Mouse (Mus musculus) kidney, adult 2 months (tissue): ENCODE measurements around the gene Atp6v0d1. TPM values are rescaled to one million over a fixed set of nuclear protein-coding genes. Genes with fewer than 3 reads are reported as not detected.
"Not testable (repeated sequence)": the region's sequence is repeated elsewhere in the genome, so short reads cannot be mapped to it uniquely, and the experiment has no call there.

ENCODE experiments used
- DNase-seq: peaks from one replicate; pipeline ENCODE4 v3.0.0; 2021
- H3K27ac ChIP-seq: fragments of 200-500 bp; 2 replicates; pipeline ENCODE4 v1.5.1; 2012; ENCODE audit warnings: low read depth, low read length, control low read depth, inconsistent platforms; ENCODE audit not compliant: insufficient read depth
- H3K27me3 ChIP-seq: fragments of 200-500 bp; replicated peaks from 2 replicates; pipeline ENCODE4 v1.6.1; 2012; ENCODE audit warnings: mild to moderate bottlenecking, moderate library complexity, low read length, inconsistent platforms; ENCODE audit not compliant: control insufficient read depth, insufficient read depth
- H3K36me3 ChIP-seq: fragments of 200-500 bp; 2 replicates; pipeline ENCODE4 v1.6.1; 2012; ENCODE audit warnings: mild to moderate bottlenecking, moderate library complexity, low read length, inconsistent platforms; ENCODE audit not compliant: control insufficient read depth, insufficient read depth
- H3K4me1 ChIP-seq: fragments of 200-500 bp; 2 replicates; pipeline ENCODE4 v1.6.1; 2011; ENCODE audit warnings: low read length; ENCODE audit not compliant: control insufficient read depth, insufficient read depth
- H3K4me3 ChIP-seq: fragments of 200-500 bp; 2 replicates; pipeline ENCODE4 v1.5.1; 2011; ENCODE audit warnings: mild to moderate bottlenecking, low read depth, low read length, control low read depth; ENCODE audit not compliant: insufficient read depth
- CTCF ChIP-seq: fragments of 200-500 bp; conservative IDR thresholded peaks from 2 replicates; pipeline ENCODE4 v1.5.1; 2011; ENCODE audit warnings: low read depth, mild to moderate bottlenecking, control low read depth, low read length, moderate library complexity, mixed read lengths; ENCODE audit not compliant: insufficient read depth, insufficient read length
- POLR2A ChIP-seq: fragments of 200-500 bp; IDR thresholded peaks from one replicate; pipeline ENCODE4 v1.6.1; 2011; ENCODE audit warnings: low read depth, low read length, control low read depth
- WGBS: fragments of 180-500 bp; shearing (Covaris S2); methylation state at CpG from one replicate; pipeline ENCODE4 v1.1.7; 2018; 5-methylcytosine and 5-hydroxymethylcytosine counted together
- polyA plus RNA-seq: library from polyadenylated mRNA; depleted of rRNA; stranded (reverse); fragments of >200 nt; gene quantifications from 2 replicates; pipeline ENCODE4 v1.2.3, GENCODE M21; 2012

The Atp6v0d1 gene
- polyA plus RNA-seq, 1 experiment = 182 TPM

DNA sequence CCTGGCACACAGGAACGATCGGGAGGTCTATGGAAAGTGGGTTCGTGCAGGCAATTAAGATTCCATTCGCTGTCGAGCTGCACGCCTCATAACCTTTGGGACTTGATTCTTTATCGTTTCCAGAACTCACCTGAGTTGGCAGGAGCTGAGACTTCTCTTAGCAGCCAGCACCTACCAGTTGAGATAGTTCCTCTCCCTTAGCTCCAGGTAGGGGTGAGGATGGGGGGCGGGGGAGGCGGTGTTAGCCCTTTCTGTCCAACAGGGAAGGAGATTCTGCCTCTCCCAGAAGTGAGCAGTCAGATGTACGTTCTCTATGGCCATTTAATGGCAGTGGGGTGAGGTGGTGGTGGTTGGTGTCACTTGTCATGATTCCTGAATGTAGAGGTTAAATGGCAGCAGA lies 41.2 kb upstream of the Atp6v0d1 start:
- Histone ChIP-seq H3K36me3 (no peaks in the 10 kb centered on the region), H3K4me1 (peaks cover 9% of the 10 kb centered on the region), H3K27ac (peak overlapping the region; percentile 88), H3K4me3 (peak overlapping the region; percentile 61), H3K27me3 (no peaks in the 10 kb centered on the region)
- TF ChIP-seq CTCF = no peak
- TF ChIP-seq POLR2A = no peak
- no peak for DNase-seq
- 9% methylated on average over 10 of the region's 10 CpGs for WGBS

DNA sequence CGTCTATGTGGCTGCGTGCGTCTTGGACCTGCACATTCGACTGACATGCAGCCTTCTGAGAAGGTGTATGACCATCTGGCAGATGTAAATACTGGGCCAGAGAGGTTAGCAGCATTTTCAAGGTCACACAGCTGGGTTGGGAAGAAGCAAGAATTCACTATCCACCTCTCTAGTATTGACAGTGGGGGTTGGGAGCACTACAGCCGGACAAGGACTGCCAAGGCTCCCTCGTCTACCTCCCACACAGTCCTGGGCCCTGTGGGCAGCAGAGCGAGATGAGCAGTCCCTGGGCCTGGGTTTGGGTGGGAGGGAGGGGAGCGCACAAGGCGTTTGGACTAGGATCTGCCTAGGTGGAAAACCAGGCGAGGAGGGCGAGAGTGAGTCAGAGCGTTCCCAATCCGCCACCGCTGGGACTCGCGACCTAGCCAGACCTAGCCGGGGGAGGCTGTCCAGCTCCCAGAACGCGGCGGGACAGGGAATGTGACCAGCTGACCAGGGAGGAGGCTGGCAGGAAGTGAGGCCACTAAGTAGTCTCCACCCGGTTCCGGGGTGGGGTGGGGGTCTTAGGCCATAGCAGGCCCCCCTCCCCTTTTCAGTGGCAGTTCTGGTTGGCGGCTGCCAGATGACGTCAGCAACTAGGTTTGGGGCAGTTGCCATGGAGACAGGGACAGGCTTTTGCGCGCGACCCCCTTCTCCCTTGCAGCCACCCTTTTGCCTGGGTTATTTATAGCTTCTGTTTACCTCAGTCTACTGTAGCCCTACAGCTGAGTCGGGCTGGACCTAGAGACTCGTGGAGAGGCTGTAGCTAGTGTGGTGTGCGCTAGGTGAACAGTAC lies 40.6 kb upstream of the Atp6v0d1 start:
- Histone ChIP-seq H3K4me3 (peak overlapping the region; percentile 61), H3K4me1 (peaks cover 9% of the 10 kb centered on the region), H3K36me3 (no peaks in the 10 kb centered on the region), H3K27ac (peak overlapping the region; percentile 88), H3K27me3 (no peaks in the 10 kb centered on the region)
- DNase-seq = peak; percentile 91
- WGBS = under 1% methylated on average over 30 of the region's 30 CpGs
- TF ChIP-seq CTCF (no peak), POLR2A (peak; percentile 90)

DNA sequence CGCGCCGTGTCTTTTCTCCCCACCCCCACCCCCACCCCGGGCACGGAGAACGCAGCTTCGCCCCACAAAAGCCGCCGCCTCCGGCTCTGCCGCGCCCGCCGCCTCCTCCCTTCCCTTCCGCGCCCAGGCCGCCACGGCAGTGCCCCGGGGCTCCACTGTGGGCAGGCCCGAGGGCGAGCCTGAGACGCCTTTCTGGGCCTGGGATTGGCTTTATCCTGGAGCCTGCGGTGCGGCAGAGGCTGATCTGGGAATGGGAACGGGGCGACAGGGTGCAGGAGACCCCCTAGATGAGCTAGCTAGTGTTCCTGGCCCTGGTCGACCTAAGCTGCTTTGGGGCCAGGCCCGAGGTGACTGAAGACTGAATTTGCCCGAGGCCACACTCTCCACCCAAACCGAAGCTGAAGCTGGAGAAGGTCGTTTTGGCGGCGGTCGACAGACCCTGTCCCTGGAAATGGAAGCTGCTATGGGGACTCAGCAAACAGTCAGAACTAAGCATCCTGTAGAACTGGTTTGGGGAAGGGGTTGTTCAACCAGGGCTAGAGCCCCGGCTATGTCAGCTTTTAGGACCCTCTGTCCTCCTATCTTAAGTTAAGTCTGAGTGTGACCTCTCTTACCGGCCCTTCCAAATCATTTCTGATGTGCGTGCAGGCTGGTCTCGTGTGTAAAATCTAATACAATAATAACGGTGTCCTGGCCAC lies 39.8 kb upstream of the Atp6v0d1 start:
- DNase-seq = no peak
- H3K4me3 ChIP-seq = peak overlapping the region; percentile 61
- H3K27me3 ChIP-seq = no peaks in the 10 kb centered on the region
- 1% methylated on average over 37 of the region's 39 CpGs for WGBS
- no peaks in the 10 kb centered on the region for H3K36me3 ChIP-seq
- TF ChIP-seq CTCF (no peak), POLR2A (no peak)
- H3K4me1 ChIP-seq = peaks cover 9% of the 10 kb centered on the region
- H3K27ac ChIP-seq = peak overlapping the region; percentile 88

DNA sequence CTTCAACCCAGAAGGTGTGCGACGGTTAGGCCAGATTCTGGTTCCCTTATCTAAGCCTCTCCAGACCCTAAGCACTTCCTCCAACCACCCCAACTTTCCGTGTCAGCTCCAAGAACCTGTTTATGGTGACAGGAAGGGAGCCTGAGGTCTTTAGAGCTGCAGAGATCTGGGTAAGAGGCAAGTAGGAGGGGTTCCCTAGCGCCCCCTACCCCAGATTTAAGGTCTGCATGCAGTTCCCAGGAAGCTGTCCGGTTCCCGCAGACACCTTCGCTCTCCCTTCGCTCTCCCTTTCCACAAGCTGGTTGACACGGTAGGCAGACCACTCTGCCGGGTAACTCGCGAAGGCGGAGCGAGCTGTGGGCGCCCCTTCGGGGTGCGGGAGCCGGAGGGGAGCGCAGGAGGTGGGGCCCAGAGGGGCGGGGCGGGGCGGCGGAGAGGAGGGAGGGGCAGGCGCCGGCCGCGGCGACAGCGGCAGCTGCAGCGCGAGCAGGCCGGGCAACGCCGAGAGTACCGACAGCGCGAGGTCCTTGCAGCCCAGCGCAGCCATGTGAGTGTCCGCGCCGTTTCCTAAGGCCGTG lies 39.0 kb upstream of the Atp6v0d1 start, which contains the start of gene Ripor1:
Gene Ripor1 (plus strand): TSS at position 452 of the 578 bp plus-strand sequence.
- DNase-seq = peak; percentile 84

DNA sequence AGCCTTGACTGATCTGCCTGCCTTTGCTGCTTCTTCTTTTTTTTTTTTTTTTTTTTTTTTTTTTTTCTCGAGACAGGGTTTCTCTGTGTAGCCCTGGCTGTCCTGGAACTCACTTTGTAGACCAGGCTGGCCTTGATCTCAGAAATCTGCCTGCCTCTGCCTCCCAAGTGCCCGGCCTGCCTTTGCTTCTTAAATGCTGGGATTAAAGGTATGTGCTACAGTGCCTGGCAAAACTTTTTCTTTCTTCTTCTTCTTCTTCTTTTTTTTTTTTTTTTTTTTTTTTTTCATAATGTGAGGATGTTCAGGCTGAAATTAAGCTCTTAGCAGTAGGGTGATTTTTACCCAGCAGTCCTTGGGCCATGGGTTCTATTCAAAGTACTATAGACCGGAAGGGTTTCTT lies 36.7 kb upstream of the Atp6v0d1 start:
- not testable (repeated sequence) for H3K4me1 ChIP-seq, H3K27me3 ChIP-seq, H3K4me3 ChIP-seq, DNase-seq, H3K27ac ChIP-seq, H3K36me3 ChIP-seq
- WGBS = 79% methylated on average over 3 of the region's 3 CpGs

More for the DNA sequence above, 39.0 kb upstream of the Atp6v0d1 start, which contains the start of gene Ripor1:
- peaks cover 9% of the 10 kb centered on the region for H3K4me1 ChIP-seq
- 2% methylated on average over 37 of the region's 42 CpGs for WGBS
- peak within 1 kb of the TSS; percentile 88 for H3K27ac ChIP-seq
- H3K27me3 ChIP-seq = no peaks in the 10 kb centered on the region
- no peaks in the 10 kb centered on the region for H3K36me3 ChIP-seq
- TF ChIP-seq POLR2A = peak; percentile 69
- TF ChIP-seq CTCF = peak; percentile 51
- peak within 1 kb of the TSS; percentile 61 for H3K4me3 ChIP-seq

DNA sequence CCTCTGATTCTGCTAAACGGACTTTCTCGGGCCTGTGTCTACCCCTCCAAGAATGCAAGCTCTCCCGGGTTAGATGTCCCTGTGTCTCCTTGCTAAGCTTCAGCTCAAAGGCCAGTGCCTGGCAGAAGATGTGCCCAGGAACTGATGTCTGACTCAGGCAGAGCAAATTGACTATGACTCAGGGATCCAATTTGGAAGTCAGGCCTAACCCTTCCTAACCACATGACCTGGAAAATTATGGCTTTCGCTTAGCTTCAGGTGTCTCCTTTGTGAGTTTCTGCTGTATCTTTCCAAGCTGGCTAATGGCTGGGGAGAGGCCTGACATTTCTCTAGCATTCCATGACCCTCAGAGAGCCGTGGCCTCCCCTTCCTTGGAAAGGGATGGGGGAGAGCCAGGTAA lies 35.5 kb upstream of the Atp6v0d1 start:
- H3K27me3 ChIP-seq = no peaks in the 10 kb centered on the region
- no peaks in the 10 kb centered on the region; the same call in 1 of the 2 replicates for H3K4me1 ChIP-seq
- no peak overlapping the region for H3K4me3 ChIP-seq
- no peak for TF ChIP-seq POLR2A
- TF ChIP-seq CTCF = no peak
- no peak for DNase-seq
- H3K36me3 ChIP-seq = no peaks in the 10 kb centered on the region
- WGBS = 64% methylated on average over 5 of the region's 5 CpGs
- no peak overlapping the region for H3K27ac ChIP-seq

DNA sequence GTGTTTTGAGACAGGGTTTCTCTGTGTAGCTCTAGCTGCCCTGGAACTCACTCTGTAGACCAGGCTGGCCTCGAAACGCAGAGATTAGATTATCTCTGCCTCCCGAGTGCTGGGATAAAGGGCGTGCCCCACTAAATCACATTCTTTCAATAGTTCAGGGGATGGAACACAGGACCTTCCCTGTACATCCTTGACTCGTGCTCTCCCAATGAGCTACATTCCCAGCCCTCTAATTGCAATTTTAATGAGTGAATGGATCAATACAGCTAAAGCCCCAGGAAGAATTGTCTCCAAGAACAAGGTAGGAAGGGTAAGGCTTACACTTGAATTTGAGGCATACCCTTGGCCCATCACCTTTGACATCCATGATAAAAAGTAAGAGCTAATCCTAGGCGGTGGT lies 32.9 kb upstream of the Atp6v0d1 start:
- no peak overlapping the region for H3K27ac ChIP-seq
- DNase-seq = no peak
- H3K36me3 ChIP-seq = no peaks in the 10 kb centered on the region
- no peaks in the 10 kb centered on the region for H3K27me3 ChIP-seq
- WGBS = 83% methylated on average over 6 of the region's 6 CpGs
- peaks cover 11% of the 10 kb centered on the region; the same call in 1 of the 2 replicates for H3K4me1 ChIP-seq
- TF ChIP-seq CTCF = no peak
- TF ChIP-seq POLR2A = no peak
- no peak overlapping the region for H3K4me3 ChIP-seq
